22 mouse cellular contexts compared by ENCODE assay signal in genomic region chr1:44004513-44004912, GRCm38 (mm10). TPM values are rescaled to one million over a fixed set of nuclear protein-coding genes. Genes with fewer than 3 reads are reported as not detected.
DNase-seq lines count a peak whose midpoint lies in the region; ATAC-seq and TF ChIP-seq lines count a peak whose summit lies in the region.
"Had no signal": no experiment of that assay in that cellular context is flagged by ENCODE, and none has a peak within 500 bp of the region (broad histone marks: within the 10 kb centered on the region; RNA-seq: fewer than 3 reads in every experiment).

No protein-coding gene starts in this region.

- H3K4me1 ChIP-seq in lung, embryonic 14.5 days (ENCODE audit: insufficient read depth), result no peaks in the 10 kb centered on the region
- no peaks in the 10 kb centered on the region for H3K4me1 ChIP-seq in lung, embryonic 16.5 days (replicated peaks; ENCODE audit: control insufficient read depth, insufficient read depth, low read length)
- no peaks in the 10 kb centered on the region for H3K4me1 ChIP-seq in lung, postnatal 0 days (ENCODE audit: insufficient read depth, low read depth, low read length)
- H3K4me1 ChIP-seq in midbrain, embryonic 11.5 days (ENCODE audit: control insufficient read depth, insufficient read depth, low read length), result no peaks in the 10 kb centered on the region
- no peaks in the 10 kb centered on the region for H3K4me1 ChIP-seq in midbrain, embryonic 14.5 days (ENCODE audit: control insufficient read depth, insufficient read depth, low read length)

- H3K4me3 ChIP-seq in lung, embryonic 14.5 days (ENCODE audit: low read depth, low read length), result no peak overlapping the region
- no peak overlapping the region for H3K4me3 ChIP-seq in lung, embryonic 16.5 days (ENCODE audit: low read length)
- H3K4me3 ChIP-seq in lung, postnatal 0 days (ENCODE audit: low read depth, low read length), result no peak overlapping the region
- no peak overlapping the region for H3K4me3 ChIP-seq in midbrain, embryonic 11.5 days (ENCODE audit: low read depth, low read length)
- H3K4me3 ChIP-seq in midbrain, embryonic 14.5 days (replicated peaks; ENCODE audit: low read depth, low read length), result no peak overlapping the region

- DNase-seq in lung, embryonic 14.5 days, result peak; percentile 31
- DNase-seq in lung, postnatal 10 days, result no peak
- no peak for DNase-seq in lung, adult 18-20 months
- DNase-seq in lung, postnatal 0 days (ENCODE audit: low spot score), result peak; percentile 17
- no peak for DNase-seq in lung, postnatal 14 days
- peak; percentile 57 for DNase-seq in midbrain, embryonic 11.5 days (ENCODE audit: low spot score, missing footprints)
- no peak for DNase-seq in midbrain, embryonic 14.5 days
- DNase-seq: adrenal gland, adult 2 months; adrenal gland, adult 8-10 months; adrenal gland, postnatal 10 days; adrenal gland, postnatal 14 days; adrenal gland, postnatal 25 days; adrenal gland, postnatal 36 days; B cell, adult 2 months; cerebellum, adult 11 months; cerebellum, adult 11-12 months had no signal

- TF ChIP-seq CTCF in lung, embryonic 14.5 days (IDR thresholded peaks at IDR 0.05; ENCODE audit: low read depth), result no peak
- TF ChIP-seq CTCF in lung, postnatal 0 days (IDR thresholded peaks at IDR 0.05), result no peak

- WGBS in lung, embryonic 14.5 days, result 77% methylated on average over 2 of the region's 2 CpGs
- 78% methylated on average over 2 of the region's 2 CpGs for WGBS in lung, embryonic 16.5 days
- 73% methylated on average over 2 of the region's 2 CpGs for WGBS in lung, postnatal 0 days
- 97% methylated on average over 2 of the region's 2 CpGs for WGBS in midbrain, embryonic 11.5 days
- WGBS in midbrain, embryonic 14.5 days, result 95% methylated on average over 2 of the region's 2 CpGs

- ATAC-seq in lung, embryonic 14.5 days (ENCODE audit: insufficient read depth), result no peak
- ATAC-seq in lung, embryonic 16.5 days (ENCODE audit: low read depth), result peak; percentile 61; the same call in 1 of the 2 replicates
- ATAC-seq in lung, postnatal 0 days, result no peak
- ATAC-seq in midbrain, embryonic 11.5 days (ENCODE audit: low FRiP score), result no peak
- ATAC-seq in midbrain, embryonic 14.5 days (ENCODE audit: low FRiP score, low TSS enrichment), result no peak
- ATAC-seq: activated CD4-positive, CD25-positive, alpha-beta regulatory T cell, adult 4 months; CD4-positive, CD25-positive, alpha-beta regulatory T cell, adult 4 months; Patski had no signal

- H3K36me3 ChIP-seq in lung, embryonic 14.5 days (ENCODE audit: insufficient read depth), result peaks cover 38% of the 10 kb centered on the region
- peaks cover 7% of the 10 kb centered on the region for H3K36me3 ChIP-seq in lung, embryonic 16.5 days (ENCODE audit: control insufficient read depth, insufficient read depth, low read length)
- peaks cover 12% of the 10 kb centered on the region for H3K36me3 ChIP-seq in lung, postnatal 0 days (ENCODE audit: insufficient read depth, low read length)
- H3K36me3 ChIP-seq in midbrain, embryonic 11.5 days (ENCODE audit: control insufficient read depth, insufficient read depth, low read length), result no peaks in the 10 kb centered on the region
- peaks cover 36% of the 10 kb centered on the region for H3K36me3 ChIP-seq in midbrain, embryonic 14.5 days (ENCODE audit: control insufficient read depth, insufficient read depth, low read length)

- H3K9ac ChIP-seq in lung, embryonic 14.5 days, result no peak overlapping the region
- no peak overlapping the region for H3K9ac ChIP-seq in lung, embryonic 16.5 days (ENCODE audit: low read length)
- H3K9ac ChIP-seq in lung, postnatal 0 days (replicated peaks; ENCODE audit: low read depth), result no peak overlapping the region
- no peak overlapping the region for H3K9ac ChIP-seq in midbrain, embryonic 11.5 days (ENCODE audit: low read length)
- no peak overlapping the region for H3K9ac ChIP-seq in midbrain, embryonic 14.5 days (replicated peaks; ENCODE audit: low read length)

- no peaks in the 10 kb centered on the region for H3K27me3 ChIP-seq in lung, embryonic 14.5 days (ENCODE audit: insufficient read depth, low read length)
- H3K27me3 ChIP-seq in lung, embryonic 16.5 days (ENCODE audit: control insufficient read depth, insufficient read depth, low read depth, low read length), result no peaks in the 10 kb centered on the region
- no peaks in the 10 kb centered on the region for H3K27me3 ChIP-seq in lung, postnatal 0 days (replicated peaks; ENCODE audit: insufficient read depth, low read length)
- H3K27me3 ChIP-seq in midbrain, embryonic 11.5 days (ENCODE audit: control insufficient read depth, insufficient read depth, low read length), result no peaks in the 10 kb centered on the region
- H3K27me3 ChIP-seq in midbrain, embryonic 14.5 days (ENCODE audit: control insufficient read depth, insufficient read depth, low read length), result no peaks in the 10 kb centered on the region
- H3K27me3 ChIP-seq: CH12.LX, Patski had no signal

- no peak for TF ChIP-seq EP300 in lung, postnatal 0 days (IDR thresholded peaks at IDR 0.05)

- no peak overlapping the region for H3K4me2 ChIP-seq in lung, embryonic 14.5 days
- no peak overlapping the region for H3K4me2 ChIP-seq in lung, embryonic 16.5 days (ENCODE audit: low read depth, low read length)
- H3K4me2 ChIP-seq in lung, postnatal 0 days (replicated peaks; ENCODE audit: low read depth, low read length), result no peak overlapping the region
- no peak overlapping the region for H3K4me2 ChIP-seq in midbrain, embryonic 11.5 days
- H3K4me2 ChIP-seq in midbrain, embryonic 14.5 days (ENCODE audit: low read length), result no peak overlapping the region

- H3K9me3 ChIP-seq in lung, embryonic 14.5 days (ENCODE audit: low read depth, low read length), result no peaks in the 10 kb centered on the region
- H3K9me3 ChIP-seq in lung, embryonic 16.5 days (ENCODE audit: control insufficient read depth, low read length), result no peaks in the 10 kb centered on the region
- H3K9me3 ChIP-seq in lung, postnatal 0 days (ENCODE audit: low read length), result no peaks in the 10 kb centered on the region
- no peaks in the 10 kb centered on the region for H3K9me3 ChIP-seq in midbrain, embryonic 11.5 days (ENCODE audit: control insufficient read depth, low read length)
- no peaks in the 10 kb centered on the region for H3K9me3 ChIP-seq in midbrain, embryonic 14.5 days (ENCODE audit: control insufficient read depth, low read length)
- H3K9me3 ChIP-seq: G1E had no signal

- no peak overlapping the region for H3K27ac ChIP-seq in lung, embryonic 14.5 days (ENCODE audit: low read depth)
- H3K27ac ChIP-seq in lung, embryonic 16.5 days (ENCODE audit: low read length), result no peak overlapping the region
- H3K27ac ChIP-seq in lung, postnatal 0 days (ENCODE audit: low read length), result no peak overlapping the region
- no peak overlapping the region for H3K27ac ChIP-seq in midbrain, embryonic 11.5 days (ENCODE audit: low read depth, low read length)
- no peak overlapping the region for H3K27ac ChIP-seq in midbrain, embryonic 14.5 days (replicated peaks; ENCODE audit: low read depth, low read length)

RNA-seq across cellular contexts. Expression of gene Mettl21c, which starts 15.3 kb away (rescaled TPM):
- polyA plus RNA-seq in lung, embryonic 14.5 days (2014; fragmentation: Nextera tagmentation; extraction: Ambion mirVana), result 0.49 and 0.57 TPM in 2 replicates
- polyA plus RNA-seq in lung, embryonic 16.5 days (2015; fragmentation: Nextera tagmentation; extraction: Ambion mirVana), result 0.40 and 0.55 TPM in 2 replicates
- 0.30 and 0.38 TPM in 2 replicates for polyA plus RNA-seq in lung, postnatal 0 days (2015; fragmentation: Nextera tagmentation; extraction: Ambion mirVana)
- polyA plus RNA-seq in midbrain, embryonic 11.5 days (2014; fragmentation: Nextera tagmentation; extraction: Ambion mirVana), result 0.43 and 0.68 TPM in 2 replicates
- polyA plus RNA-seq in midbrain, embryonic 14.5 days (2014; fragmentation: Nextera tagmentation; extraction: Ambion mirVana), result 1.6 and 2.1 TPM in 2 replicates
- polyA plus RNA-seq: adrenal gland, adult 2 months; G1E had no signal

RNA-seq across cellular contexts. Expression of gene Gm8251, which starts 57.2 kb away (rescaled TPM):
- 0.14 and 0.15 TPM in 2 replicates for polyA plus RNA-seq in lung, embryonic 14.5 days (2014; fragmentation: Nextera tagmentation; extraction: Ambion mirVana)
- polyA plus RNA-seq in lung, embryonic 16.5 days (2015; fragmentation: Nextera tagmentation; extraction: Ambion mirVana), result 0.08 and 0.11 TPM in 2 replicates
- polyA plus RNA-seq in lung, postnatal 0 days (2015; fragmentation: Nextera tagmentation; extraction: Ambion mirVana), result 0.04 TPM in 1 of 2 replicates, not detected in the other
- polyA plus RNA-seq in midbrain, embryonic 11.5 days (2014; fragmentation: Nextera tagmentation; extraction: Ambion mirVana), result 0.26 and 0.29 TPM in 2 replicates
- 0.05 and 0.08 TPM in 2 replicates for polyA plus RNA-seq in midbrain, embryonic 14.5 days (2014; fragmentation: Nextera tagmentation; extraction: Ambion mirVana)
- polyA plus RNA-seq: adrenal gland, adult 2 months had no signal

Comparison
In these comparisons a context has a peak if more than half of its experiments do, and no peak if none do; other contexts are left out.
1. DNase-seq: peak in lung, embryonic 14.5 days (single experiment), lung, postnatal 0 days (single experiment) and midbrain, embryonic 11.5 days (single experiment); none in lung, postnatal 10 days (single experiment), lung, adult 18-20 months (0 of 2), lung, postnatal 14 days (single experiment) and midbrain, embryonic 14.5 days (single experiment).